Mouse (Mus musculus) cortical plate, adult 2 months (tissue): ENCODE measurements around the gene Tktl1.

Source experiments
- CTCF ChIP-seq: fragments of 200-500 bp; IDR thresholded peaks from 2 replicates; pipeline ENCODE4 v1.5.1; 2011; ENCODE audit warnings: mild to moderate bottlenecking, control low read depth, low read length; ENCODE audit not compliant: insufficient read depth; ENCODE audit errors: extremely low read depth
- POLR2A ChIP-seq: fragments of 200-500 bp; IDR thresholded peaks from 2 replicates; pipeline ENCODE4 v1.6.1; 2011; ENCODE audit warnings: mild to moderate bottlenecking, low read length, control low read depth; ENCODE audit not compliant: insufficient read depth; ENCODE audit errors: extremely low read depth

DNA sequence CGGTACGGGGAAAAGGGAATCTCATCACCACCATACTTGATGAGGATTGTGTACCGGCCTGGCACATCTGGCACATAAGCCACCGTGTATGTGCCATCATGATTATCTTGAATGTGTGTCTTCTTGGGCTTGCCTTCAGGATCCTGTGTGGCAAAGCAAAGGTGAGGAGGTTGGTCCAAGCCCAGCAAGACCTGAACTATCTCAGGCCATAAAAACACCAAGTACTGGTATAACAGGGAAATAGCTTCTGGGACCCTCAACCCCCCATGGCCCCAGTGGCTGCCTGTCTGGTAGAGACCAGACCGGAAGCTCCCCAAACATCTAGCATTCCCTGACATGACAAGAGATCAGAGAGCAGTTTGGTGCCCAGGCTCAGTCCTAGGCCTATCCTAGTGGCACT lies 56.1 kb downstream of the Tktl1 start:
- no peak for TF ChIP-seq POLR2A
- TF ChIP-seq CTCF, result no peak
